Mouse (Mus musculus): ENCODE measurements at regions not wholly inside any gene's neighbourhood (a gene's known extent, or its start where the extent isn't known, plus 50 kb on each side); places are given as distances from the start of the nearest gene placed in this dataset.
A peak's percentile ranks its signal among the peaks of the same experiment; 100 is the strongest.
"Not testable (repeated sequence)": the region's sequence is repeated elsewhere in the genome, so short reads cannot be mapped to it uniquely, and the experiment has no call there.

DNA sequence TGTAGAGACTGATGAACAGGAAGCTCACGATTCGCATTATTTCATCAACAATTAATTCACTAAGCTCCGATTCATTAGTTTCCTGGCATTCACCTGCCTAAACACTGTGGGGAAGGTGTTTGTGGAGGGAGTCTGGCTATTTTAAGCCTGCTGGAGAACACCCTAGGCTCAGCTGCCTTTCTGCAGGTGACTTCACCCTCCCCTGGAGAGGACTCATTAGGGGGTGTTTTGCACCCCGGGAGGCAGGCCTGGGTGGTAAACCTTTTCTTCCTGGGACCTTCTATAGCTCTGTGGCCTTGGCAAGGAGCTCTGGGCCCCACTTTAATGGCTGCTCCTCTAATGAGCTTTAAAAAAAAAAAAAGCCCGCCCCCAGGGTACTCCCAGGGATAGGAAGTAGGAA lies 55.4 kb upstream of the Bnc1 start:
- DNase-seq (ENCODE audit: low spot score): no peak

DNA sequence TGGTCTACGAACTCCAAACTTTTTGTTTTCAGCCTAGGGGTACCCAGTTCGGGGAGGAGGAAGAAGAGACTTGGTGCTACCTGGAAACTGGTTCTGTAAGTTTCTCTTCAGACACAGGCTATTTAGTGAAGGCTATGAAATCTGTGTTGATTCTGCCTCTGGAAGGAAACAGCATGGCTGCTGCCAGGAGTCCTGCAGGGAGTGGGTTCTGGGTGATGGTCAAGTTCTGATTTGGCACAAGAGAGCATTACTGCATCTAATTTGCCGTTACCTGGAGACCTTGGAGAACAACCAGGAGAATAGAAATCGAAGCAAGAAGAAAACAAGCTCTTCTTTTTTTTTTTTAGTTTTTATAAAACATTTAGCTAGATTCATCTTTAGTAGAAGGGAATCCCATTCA lies 61.3 kb upstream of the Bnc1 start:
- no peak for DNase-seq (ENCODE audit: low spot score)

GRCm38 (mm10) chr7:82056551-82057230 lies 64.6 kb upstream of the Bnc1 start:
- peak; percentile 29 for DNase-seq (ENCODE audit: low spot score)

GRCm38 (mm10) chr7:82063407-82063806 lies 71.3 kb upstream of the Bnc1 start:
- DNase-seq (ENCODE audit: low spot score): no peak

GRCm38 (mm10) chr7:82069629-82070450 lies 77.7 kb upstream of the Bnc1 start:
- DNase-seq (ENCODE audit: low spot score): no peak

GRCm38 (mm10) chr7:82070946-82071727 lies 79.0 kb upstream of the Bnc1 start:
- DNase-seq (ENCODE audit: low spot score): no peak

DNA sequence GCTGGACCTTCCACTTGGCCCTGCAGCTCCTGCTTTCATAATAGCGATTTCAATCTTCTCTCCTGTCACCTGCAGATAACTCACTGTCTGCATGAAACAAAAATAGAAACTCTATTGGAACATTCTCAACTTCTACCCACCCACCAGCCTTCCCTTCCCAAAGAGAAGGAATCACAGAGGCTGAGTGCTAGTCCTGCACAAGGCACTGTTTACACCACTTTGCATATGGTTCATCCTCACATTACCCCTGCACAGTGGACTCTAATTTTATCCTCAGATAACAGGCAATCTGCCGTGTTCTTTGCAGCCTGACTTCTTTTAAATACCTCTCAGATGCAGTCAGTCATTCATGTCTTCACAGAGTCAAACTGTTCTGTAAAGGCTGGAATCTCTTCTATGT lies 83.3 kb upstream of the Bnc1 start:
- DNase-seq (ENCODE audit: low spot score): no peak

DNA sequence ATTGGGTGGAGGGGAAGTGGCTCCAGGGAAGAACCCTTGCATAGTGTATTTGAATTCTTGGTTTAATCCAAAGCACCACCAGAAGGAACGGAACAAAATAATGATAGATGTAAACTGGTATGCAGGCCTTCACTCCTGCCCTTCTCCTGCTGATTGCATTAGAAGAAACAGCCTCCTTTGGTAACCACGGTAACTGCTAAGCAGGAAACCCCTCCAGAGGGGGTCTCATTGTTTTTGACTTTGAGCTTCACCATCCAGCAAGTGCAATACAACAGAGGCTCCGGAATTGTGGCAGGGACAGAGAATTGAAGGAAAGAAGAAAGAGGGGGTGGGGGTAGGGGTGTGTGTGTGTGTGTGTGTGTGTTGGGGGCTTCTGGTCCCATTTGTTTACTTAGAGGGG lies 89.8 kb upstream of the Bnc1 start:
- DNase-seq (ENCODE audit: low spot score): no peak

DNA sequence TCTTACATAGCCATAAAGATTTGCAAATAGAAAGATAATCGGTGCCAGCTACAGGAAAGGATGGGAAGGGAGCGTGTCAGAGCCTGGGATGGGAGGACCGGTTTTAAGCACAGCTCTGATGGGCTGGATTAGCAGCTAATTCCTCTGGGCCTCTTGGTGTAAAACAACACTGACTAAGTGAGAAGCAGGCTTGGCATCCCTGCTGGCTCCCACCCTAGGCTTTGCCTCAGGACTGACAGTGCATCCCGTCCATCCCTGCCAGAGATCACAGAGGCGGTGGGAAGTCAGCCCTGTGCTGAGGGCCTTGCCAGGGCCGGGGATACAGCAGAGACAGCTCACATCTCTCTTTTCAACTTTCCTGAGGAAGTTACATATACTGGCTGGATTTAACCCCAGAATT lies 90.8 kb upstream of the Sh3gl3 start:
- DNase-seq (ENCODE audit: low spot score): peak; percentile 11

DNA sequence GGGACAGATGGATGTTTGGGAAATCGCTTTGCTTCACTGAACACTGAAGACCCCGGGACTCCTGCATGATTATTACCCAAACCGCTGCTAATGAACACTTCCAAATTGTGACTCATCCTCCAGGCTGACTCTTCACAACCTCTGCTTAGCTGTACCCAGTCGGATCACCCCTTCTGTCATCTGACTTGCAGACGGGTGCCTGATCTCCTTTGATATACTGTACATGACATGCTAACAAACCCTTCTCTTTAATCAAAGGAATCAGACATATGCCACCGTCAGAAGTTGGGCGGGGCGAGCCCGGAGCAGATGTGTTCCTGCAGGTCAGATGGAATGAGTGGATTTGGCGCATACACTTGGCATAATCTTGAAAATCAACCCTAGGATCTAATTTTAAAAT lies 89.2 kb upstream of the Sh3gl3 start:
- DNase-seq (ENCODE audit: low spot score): no peak

DNA sequence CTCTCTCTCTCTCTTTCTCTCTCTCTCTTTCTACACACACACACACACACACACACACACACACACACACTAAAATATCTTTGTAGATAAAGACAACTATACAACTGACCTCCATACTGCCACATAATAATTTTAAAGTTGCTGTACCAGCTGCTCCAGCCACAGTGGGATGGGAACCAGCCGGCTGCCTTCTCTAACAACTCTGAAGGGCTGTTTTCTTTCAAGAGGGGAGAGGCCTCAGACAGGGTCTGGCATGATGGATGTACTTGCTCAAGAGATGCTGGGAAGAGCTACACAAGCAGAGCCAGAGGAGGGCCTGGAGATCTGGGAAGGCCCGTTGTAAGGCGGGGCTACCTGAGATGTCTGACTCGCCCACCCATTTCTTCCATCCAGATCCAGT lies 88.4 kb upstream of the Sh3gl3 start:
- no peak for DNase-seq (ENCODE audit: low spot score)

GRCm38 (mm10) chr7:82098136-82098535 lies 75.5 kb upstream of the Sh3gl3 start:
- DNase-seq (ENCODE audit: low spot score): no peak

DNA sequence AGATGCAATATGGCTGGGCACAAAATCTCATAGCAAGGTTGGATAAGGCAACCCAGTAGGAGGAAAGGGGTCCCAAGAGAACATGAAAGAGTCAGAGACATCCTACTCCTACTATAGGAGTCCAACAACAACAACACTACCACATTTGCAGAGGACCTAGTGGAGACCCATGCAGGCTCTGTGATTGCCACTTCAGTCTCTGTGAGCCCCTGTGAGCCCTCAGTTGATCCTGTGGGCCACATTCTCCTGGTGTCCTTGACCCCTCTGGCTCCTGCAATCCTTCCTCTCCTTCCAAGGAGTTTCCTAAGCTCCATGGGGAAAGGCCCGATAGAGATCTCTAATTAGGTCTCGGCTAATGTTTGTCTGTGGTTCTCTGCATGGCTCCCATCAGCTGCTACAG lies 72.3 kb upstream of the Sh3gl3 start:
- no peak for DNase-seq (ENCODE audit: low spot score)

GRCm38 (mm10) chr7:82105631-82106030 lies 68.0 kb upstream of the Sh3gl3 start:
- DNase-seq (ENCODE audit: low spot score): no peak

- DNase-seq (ENCODE audit: low spot score): not testable (repeated sequence)
These were observed 64.5 kb upstream of the Sh3gl3 start for GRCm38 (mm10) chr7:82109141-82109540.

DNA sequence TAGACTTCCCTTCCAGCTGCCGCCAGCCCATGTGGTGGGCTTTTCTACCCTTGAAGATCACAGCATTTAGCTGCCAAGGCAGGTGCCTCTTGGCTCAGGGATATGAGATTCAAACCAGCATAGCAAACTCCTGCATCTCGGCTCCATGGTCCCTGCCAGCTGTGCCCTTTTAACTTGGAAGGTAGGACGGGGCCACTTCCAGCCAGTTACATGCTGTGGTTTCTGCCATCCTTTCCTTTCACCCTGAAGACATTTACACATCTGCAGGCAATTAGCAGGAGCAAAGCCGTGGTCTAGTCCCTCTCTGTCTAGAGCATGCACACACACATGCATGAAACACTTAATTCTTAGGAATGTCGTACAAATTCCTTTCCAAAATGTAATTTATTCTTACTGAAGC lies 64.1 kb upstream of the Sh3gl3 start:
- no peak for DNase-seq (ENCODE audit: low spot score)

GRCm38 (mm10) chr7:82109977-82110376 lies 63.7 kb upstream of the Sh3gl3 start:
- no peak for DNase-seq (ENCODE audit: low spot score)

DNA sequence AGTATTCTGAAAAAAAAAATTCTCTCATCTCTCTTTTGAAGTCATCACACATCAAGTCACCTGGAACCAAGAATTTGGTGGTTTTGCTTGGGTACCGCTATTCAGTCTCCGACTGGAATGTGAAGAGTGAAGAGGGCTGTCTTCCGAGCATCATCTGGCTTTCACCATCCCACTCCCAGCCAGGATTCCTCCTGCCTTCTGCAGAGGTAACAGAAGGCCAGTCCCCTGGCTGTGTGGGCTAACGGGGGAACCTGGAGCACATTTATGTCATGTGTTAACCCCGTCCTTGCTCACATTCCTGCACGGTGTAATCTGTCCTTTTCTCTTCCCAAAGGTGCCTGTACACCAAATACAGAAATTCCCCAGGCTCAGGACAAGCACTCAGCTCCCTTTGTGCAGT lies 61.6 kb upstream of the Sh3gl3 start:
- DNase-seq (ENCODE audit: low spot score): no peak

DNA sequence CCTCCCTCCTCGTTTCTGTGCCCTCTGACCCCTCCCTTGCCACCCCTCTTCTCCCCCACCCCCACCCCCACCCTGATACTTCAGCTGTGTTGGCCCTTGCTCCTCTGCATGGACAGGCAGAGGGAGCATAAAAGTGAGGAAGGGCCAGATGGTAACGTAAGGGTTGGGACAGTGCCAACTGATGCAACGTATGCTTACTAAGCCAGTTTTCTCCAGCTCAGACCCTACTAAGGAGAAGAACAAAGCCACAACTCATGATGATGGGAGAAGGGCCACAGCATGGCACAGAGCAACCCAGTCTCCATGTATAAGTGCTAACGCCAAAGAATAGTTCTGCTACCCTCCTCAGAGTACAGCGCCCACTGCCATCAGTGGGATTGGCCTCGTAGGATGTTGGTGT lies 58.0 kb upstream of the Sh3gl3 start:
- no peak for DNase-seq (ENCODE audit: low spot score)

- peak; percentile 74 for DNase-seq (ENCODE audit: low spot score)
These were observed 54.4 kb upstream of the Sh3gl3 start for GRCm38 (mm10) chr7:82119266-82119665.

- DNase-seq (ENCODE audit: low spot score): no peak
These were observed 53.8 kb upstream of the Sh3gl3 start for GRCm38 (mm10) chr7:82119866-82120265.

DNA sequence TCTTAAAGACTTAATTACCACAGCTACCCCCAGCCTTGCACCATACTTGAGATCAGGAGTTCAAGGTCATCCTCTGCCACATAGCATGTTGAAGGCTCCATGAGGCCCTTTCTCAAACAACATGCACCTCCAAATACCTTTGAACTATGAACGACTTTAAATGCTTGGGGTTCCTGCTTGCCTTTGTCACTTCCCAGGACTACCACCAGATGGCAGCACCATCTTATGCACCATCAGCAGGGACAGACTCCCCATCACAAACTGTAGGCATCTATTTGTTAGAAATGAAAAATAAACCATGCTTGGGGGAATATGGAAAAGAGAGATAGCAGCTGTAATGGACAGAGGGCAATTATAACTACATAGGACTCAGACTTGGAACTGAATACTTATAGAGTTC lies 51.9 kb upstream of the Sh3gl3 start:
- DNase-seq (ENCODE audit: low spot score): peak; percentile 67

Data from urinary bladder, postnatal 25 days (tissue).